Mouse (Mus musculus): ENCODE data around the gene Esx1.

The Esx1 gene

GRCm38 (mm10) chrX:137121718-137122117, at the start of gene Esx1:
Gene Esx1, minus strand, starts transcription at chrX:137122083.
- DNase-seq (ENCODE audit: low spot score in 2 of 2) = no peak

- no peak for DNase-seq (ENCODE audit: low spot score in 2 of 2)
Measured at GRCm38 (mm10) chrX:137170021-137170420, 48.1 kb upstream of the Esx1 start.

- no peak for DNase-seq (ENCODE audit: low spot score in 2 of 2)
Measured at GRCm38 (mm10) chrX:137167658-137168057, 45.8 kb upstream of the Esx1 start.

GRCm38 (mm10) chrX:137165621-137166020, 43.7 kb upstream of the Esx1 start:
- DNase-seq (ENCODE audit: low spot score in 2 of 2) = no peak

GRCm38 (mm10) chrX:137162700-137163099, 40.8 kb upstream of the Esx1 start:
- DNase-seq (ENCODE audit: low spot score in 2 of 2) = no peak

GRCm38 (mm10) chrX:137160971-137161370, 39.1 kb upstream of the Esx1 start:
- DNase-seq (ENCODE audit: low spot score in 2 of 2) = no peak

GRCm38 (mm10) chrX:137149050-137149449, 27.2 kb upstream of the Esx1 start:
- DNase-seq (ENCODE audit: low spot score in 2 of 2) = no peak

- no peak for DNase-seq (ENCODE audit: low spot score in 2 of 2)
Measured at GRCm38 (mm10) chrX:137144674-137145073, 22.8 kb upstream of the Esx1 start.

GRCm38 (mm10) chrX:137143726-137144125, 21.8 kb upstream of the Esx1 start:
- no peak for DNase-seq (ENCODE audit: low spot score in 2 of 2)

GRCm38 (mm10) chrX:137142546-137142945, 20.7 kb upstream of the Esx1 start:
- no peak for DNase-seq (ENCODE audit: low spot score in 2 of 2)

- DNase-seq (ENCODE audit: low spot score in 2 of 2) = peak in 1 of 2 experiments; percentile 21
Measured at GRCm38 (mm10) chrX:137141669-137142068, 19.8 kb upstream of the Esx1 start.

- no peak for DNase-seq (ENCODE audit: low spot score in 2 of 2)
Measured at GRCm38 (mm10) chrX:137127542-137127941, 5.7 kb upstream of the Esx1 start.

- DNase-seq (ENCODE audit: low spot score in 2 of 2) = no peak
Measured at GRCm38 (mm10) chrX:137119675-137120423, 2.0 kb downstream of the Esx1 start.

GRCm38 (mm10) chrX:137118097-137118746, 3.7 kb downstream of the Esx1 start:
- DNase-seq (ENCODE audit: low spot score in 2 of 2) = no peak

GRCm38 (mm10) chrX:137106498-137106897, 15.4 kb downstream of the Esx1 start:
- no peak for DNase-seq (ENCODE audit: low spot score in 2 of 2)

GRCm38 (mm10) chrX:137104531-137104930, 17.4 kb downstream of the Esx1 start:
- no peak for DNase-seq (ENCODE audit: low spot score in 2 of 2)
